Comparison of ENCODE assay signal across 8 mouse cellular contexts in genomic region chr16:4210290-4210689, GRCm38 (mm10). TPM values are rescaled to one million over a fixed set of nuclear protein-coding genes. Genes with fewer than 3 reads are reported as not detected.
DNase-seq lines count a peak whose midpoint lies in the region; ATAC-seq lines count a peak whose summit lies in the region.

No protein-coding gene starts in this region.

- H3K4me2 ChIP-seq in heart, embryonic 11.5 days: peak overlapping the region; percentile 19; the same call in 1 of the 2 replicates
- 0 out of 2 replicates have a peak overlapping the region, but pooled peaks have one; percentile 14 for H3K4me2 ChIP-seq in lung, embryonic 15.5 days
- H3K4me2 ChIP-seq in hindbrain, embryonic 15.5 days: peak overlapping the region; percentile 84; the same call in 1 of the 2 replicates

- H3K27me3 ChIP-seq in heart, embryonic 11.5 days (ENCODE audit: control insufficient read depth, insufficient read depth, low read length): 0 out of 2 replicates have a peak, but pooled peaks cover 2% of the 10 kb centered on the region
- no peaks in the 10 kb centered on the region for H3K27me3 ChIP-seq in lung, embryonic 15.5 days
- H3K27me3 ChIP-seq in hindbrain, embryonic 15.5 days: no peaks in the 10 kb centered on the region

- no peak overlapping the region for H3K9ac ChIP-seq in heart, embryonic 11.5 days (ENCODE audit: low read depth, low read length)
- no peak overlapping the region for H3K9ac ChIP-seq in lung, embryonic 15.5 days
- H3K9ac ChIP-seq in hindbrain, embryonic 15.5 days: no peak overlapping the region

- H3K36me3 ChIP-seq in heart, embryonic 11.5 days (ENCODE audit: control insufficient read depth, insufficient read depth, low read length): no peaks in the 10 kb centered on the region
- H3K36me3 ChIP-seq in lung, embryonic 15.5 days: no peaks in the 10 kb centered on the region
- no peaks in the 10 kb centered on the region for H3K36me3 ChIP-seq in hindbrain, embryonic 15.5 days

- intact Hi-C loops in heart, postnatal 25 days (cut with DNase I): loop anchor here (5.0 kb wide), 2 partner anchors 48 to 77 kb away; no protein-coding TSS in a partner anchor

- no peak overlapping the region for H3K27ac ChIP-seq in heart, embryonic 11.5 days (ENCODE audit: low read depth, low read length)
- H3K27ac ChIP-seq in lung, embryonic 15.5 days: no peak overlapping the region
- no peak overlapping the region for H3K27ac ChIP-seq in hindbrain, embryonic 15.5 days (replicated peaks)

- DNase-seq in heart, postnatal 25 days (ENCODE audit: low spot score): no peak
- DNase-seq in lung, postnatal 36 days: no peak
- peak; percentile 30 for DNase-seq in naive thymus-derived CD4-positive, alpha-beta T cell, adult 2 months (ENCODE audit: low read depth)
- no peak for DNase-seq in urinary bladder, postnatal 36 days (ENCODE audit: low spot score in 2 of 2)
- DNase-seq in left cerebral cortex, adult 8-10 months (ENCODE audit: low spot score in 2 of 2): no peak

- H3K9me3 ChIP-seq in heart, embryonic 11.5 days (replicated peaks; ENCODE audit: control insufficient read depth, low read length): no peaks in the 10 kb centered on the region
- H3K9me3 ChIP-seq in lung, embryonic 15.5 days: no peaks in the 10 kb centered on the region
- H3K9me3 ChIP-seq in hindbrain, embryonic 15.5 days: no peaks in the 10 kb centered on the region

- no peak for ATAC-seq in heart, embryonic 11.5 days (replicated peaks; ENCODE audit: insufficient number of reproducible peaks, low FRiP score, low TSS enrichment)
- ATAC-seq in lung, embryonic 15.5 days (ENCODE audit: borderline replicate concordance, extremely low read depth, low FRiP score, low TSS enrichment): no peak
- no peak for ATAC-seq in hindbrain, embryonic 15.5 days (ENCODE audit: low FRiP score, low read depth)

- WGBS in heart, embryonic 11.5 days (ENCODE audit: insufficient replicate concordance): 52% methylated on average over 1 of the region's 1 CpGs
- 86% methylated on average over 1 of the region's 1 CpGs for WGBS in lung, embryonic 15.5 days
- WGBS in hindbrain, embryonic 15.5 days: 84% methylated on average over 1 of the region's 1 CpGs

- H3K4me3 ChIP-seq in heart, embryonic 11.5 days (ENCODE audit: low read depth, low read length): no peak overlapping the region
- H3K4me3 ChIP-seq in lung, embryonic 15.5 days: no peak overlapping the region
- H3K4me3 ChIP-seq in hindbrain, embryonic 15.5 days: no peak overlapping the region

- H3K4me1 ChIP-seq in heart, embryonic 11.5 days (ENCODE audit: control insufficient read depth, insufficient read depth, low read length): peaks cover 20% of the 10 kb centered on the region
- H3K4me1 ChIP-seq in lung, embryonic 15.5 days: peaks cover 17% of the 10 kb centered on the region
- H3K4me1 ChIP-seq in hindbrain, embryonic 15.5 days (replicated peaks): peaks cover 52% of the 10 kb centered on the region

RNA-seq across cellular contexts. Expression of gene Crebbp, which starts 3.5 kb away (rescaled TPM):
- 20.5 and 27.9 TPM in 2 replicates for polyA plus RNA-seq in heart, embryonic 11.5 days (2014; fragmentation: Nextera tagmentation; extraction: Ambion mirVana)
- 10 to 100 TPM; 34.5 to 43.4 TPM for total RNA-seq in heart, postnatal 25 days (2021)
- polyA plus RNA-seq in lung, embryonic 15.5 days (2015; fragmentation: Nextera tagmentation; extraction: Ambion mirVana): 27.9 and 30.2 TPM in 2 replicates
- 35.7 and 36.4 TPM in 2 replicates for polyA plus RNA-seq in hindbrain, embryonic 15.5 days (2015; fragmentation: Nextera tagmentation; extraction: Ambion mirVana)
- 10 to 100 TPM; 73.3 to 76.9 (median 74.6) TPM for total RNA-seq in left cerebral cortex, adult 8-10 months (2022)

Comparison
In these comparisons a context has a peak if more than half of its experiments do, and no peak if none do; other contexts are left out.
1. H3K4me2 ChIP-seq: peak in every context shown above with its lines; median percentile 84 in hindbrain, embryonic 15.5 days; 19 in heart, embryonic 11.5 days; 14 in lung, embryonic 15.5 days.